Mouse (Mus musculus): Measurements from ENCODE around the gene Fam107a. TPM values are rescaled to one million over a fixed set of nuclear protein-coding genes. Genes with fewer than 3 reads are reported as not detected.
A peak's percentile ranks its signal among the peaks of the same experiment; 100 is the strongest.

Gene Fam107a
- polyA plus RNA-seq, 1 experiment from 2014 or later, result 0.36 TPM

- Histone ChIP-seq H3K4me2 (replicated peaks; ENCODE audit: low read depth) (no peak overlapping the region), H3K27me3 (ENCODE audit: control insufficient read depth, insufficient read depth, low read length) (no peaks in the 10 kb centered on the region), H3K9ac (ENCODE audit: low read length) (no peak overlapping the region), H3K36me3 (ENCODE audit: control insufficient read depth, insufficient read depth, low read length) (no peaks in the 10 kb centered on the region), H3K4me1 (replicated peaks; ENCODE audit: control insufficient read depth, insufficient read depth) (no peaks in the 10 kb centered on the region), H3K9me3 (ENCODE audit: control insufficient read depth, low read length) (no peaks in the 10 kb centered on the region), H3K4me3 (ENCODE audit: low read depth, low read length) (no peak overlapping the region), H3K27ac (replicated peaks) (no peak overlapping the region)
- ATAC-seq (ENCODE audit: low FRiP score, low TSS enrichment) (no peak), DNase-seq (ENCODE audit: low spot score) (no peak)
- TF ChIP-seq CTCF (IDR thresholded peaks at IDR 0.05; ENCODE audit: low read depth) (no peak), EP300 (optimal IDR thresholded peaks at IDR 0.05) (no peak)
- 92% methylated on average over 1 of the region's 1 CpGs for WGBS
These were observed 53.4 kb downstream of the Fam107a start for GRCm38 (mm10) chr14:8264378-8264777.

- Histone ChIP-seq H3K27me3 (ENCODE audit: control insufficient read depth, insufficient read depth, low read length) (no peaks in the 10 kb centered on the region), H3K4me3 (ENCODE audit: low read depth, low read length) (no peak overlapping the region), H3K4me1 (replicated peaks; ENCODE audit: control insufficient read depth, insufficient read depth) (no peaks in the 10 kb centered on the region), H3K27ac (replicated peaks) (no peak overlapping the region), H3K4me2 (replicated peaks; ENCODE audit: low read depth) (no peak overlapping the region), H3K9ac (ENCODE audit: low read length) (no peak overlapping the region), H3K36me3 (ENCODE audit: control insufficient read depth, insufficient read depth, low read length) (no peaks in the 10 kb centered on the region), H3K9me3 (ENCODE audit: control insufficient read depth, low read length) (no peaks in the 10 kb centered on the region)
- ATAC-seq (ENCODE audit: low FRiP score, low TSS enrichment) (no peak), DNase-seq (ENCODE audit: low spot score) (no peak)
- TF ChIP-seq CTCF (IDR thresholded peaks at IDR 0.05; ENCODE audit: low read depth), result peak; percentile 51
- no peak for TF ChIP-seq EP300 (optimal IDR thresholded peaks at IDR 0.05)
- 54% methylated on average over 1 of the region's 1 CpGs for WGBS
These were observed 55.6 kb downstream of the Fam107a start for GRCm38 (mm10) chr14:8262242-8262641.

DNA sequence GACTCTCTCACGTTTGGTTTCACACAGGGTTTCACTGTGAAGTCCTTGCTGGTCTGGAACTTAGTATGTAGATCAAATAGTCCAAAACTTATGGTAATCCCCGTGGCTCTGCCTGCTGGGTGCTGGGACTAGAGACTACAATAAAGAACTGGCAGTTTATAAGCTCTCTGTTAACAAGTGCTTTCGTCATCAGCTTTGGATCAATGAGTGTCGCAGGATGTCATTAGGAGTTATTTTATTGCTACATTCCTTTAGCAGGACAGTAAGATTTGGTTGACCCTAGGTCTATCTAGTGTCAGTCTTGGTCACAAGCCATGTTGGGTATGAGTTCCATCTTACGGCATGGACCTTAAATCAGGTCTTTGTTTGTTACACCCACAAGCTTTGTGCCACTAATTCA lies 57.6 kb downstream of the Fam107a start:
- DNase-seq (ENCODE audit: low spot score), result no peak
- WGBS, result 76% methylated on average over 5 of the region's 5 CpGs
- H3K27me3 ChIP-seq (ENCODE audit: control insufficient read depth, insufficient read depth, low read length), result no peaks in the 10 kb centered on the region

DNA sequence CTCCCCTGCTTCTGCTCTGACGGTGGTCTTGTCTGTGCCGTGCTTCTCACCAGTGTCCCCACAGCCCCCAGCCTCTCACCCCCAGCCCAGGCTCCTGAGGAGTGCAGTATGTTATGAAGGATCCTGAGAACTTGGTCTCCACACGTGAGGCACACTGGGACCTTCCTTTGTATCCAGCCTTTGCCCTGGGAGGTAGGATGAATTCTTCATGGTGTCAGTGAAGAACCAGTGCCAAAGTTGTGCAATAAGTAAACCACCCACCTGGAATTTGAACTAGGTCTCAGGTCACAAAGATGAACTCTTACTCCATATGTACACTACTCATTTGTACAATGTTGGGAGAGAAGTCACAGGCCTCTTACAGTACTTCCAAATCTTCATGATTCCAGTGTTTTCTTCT lies 58.7 kb downstream of the Fam107a start, which contains the start of gene Acox2:
Gene Acox2, minus strand, starts transcription at position 188 of the 400 bp plus-strand sequence.
- no peaks in the 10 kb centered on the region for H3K27me3 ChIP-seq (ENCODE audit: control insufficient read depth, insufficient read depth, low read length)
- ATAC-seq (ENCODE audit: low FRiP score, low TSS enrichment) (no peak), DNase-seq (ENCODE audit: low spot score) (no peak)
- no peaks in the 10 kb centered on the region for H3K4me1 ChIP-seq (replicated peaks; ENCODE audit: control insufficient read depth, insufficient read depth)
- no peak within 1 kb of the TSS for H3K9ac ChIP-seq (ENCODE audit: low read length)
- H3K27ac ChIP-seq (replicated peaks), result no peak within 1 kb of the TSS
- TF ChIP-seq EP300 (optimal IDR thresholded peaks at IDR 0.05) (no peak), CTCF (IDR thresholded peaks at IDR 0.05; ENCODE audit: low read depth) (no peak)
- H3K4me2 ChIP-seq (replicated peaks; ENCODE audit: low read depth), result no peak within 1 kb of the TSS
- H3K36me3 ChIP-seq (ENCODE audit: control insufficient read depth, insufficient read depth, low read length), result no peaks in the 10 kb centered on the region
- H3K4me3 ChIP-seq (ENCODE audit: low read depth, low read length), result no peak within 1 kb of the TSS
- WGBS, result 71% methylated on average over 3 of the region's 3 CpGs
- H3K9me3 ChIP-seq (ENCODE audit: control insufficient read depth, low read length), result no peaks in the 10 kb centered on the region

More for the DNA sequence above, 57.6 kb downstream of the Fam107a start:
- no peaks in the 10 kb centered on the region for H3K9me3 ChIP-seq (ENCODE audit: control insufficient read depth, low read length)
- TF ChIP-seq CTCF (IDR thresholded peaks at IDR 0.05; ENCODE audit: low read depth) (no peak), EP300 (optimal IDR thresholded peaks at IDR 0.05) (no peak)
- no peak overlapping the region for H3K27ac ChIP-seq (replicated peaks)
- no peak overlapping the region for H3K4me2 ChIP-seq (replicated peaks; ENCODE audit: low read depth)
- H3K4me3 ChIP-seq (ENCODE audit: low read depth, low read length), result no peak overlapping the region
- no peaks in the 10 kb centered on the region for H3K36me3 ChIP-seq (ENCODE audit: control insufficient read depth, insufficient read depth, low read length)
- no peak for ATAC-seq (ENCODE audit: low FRiP score, low TSS enrichment)
- no peaks in the 10 kb centered on the region for H3K4me1 ChIP-seq (replicated peaks; ENCODE audit: control insufficient read depth, insufficient read depth)
- no peak overlapping the region for H3K9ac ChIP-seq (ENCODE audit: low read length)

DNA sequence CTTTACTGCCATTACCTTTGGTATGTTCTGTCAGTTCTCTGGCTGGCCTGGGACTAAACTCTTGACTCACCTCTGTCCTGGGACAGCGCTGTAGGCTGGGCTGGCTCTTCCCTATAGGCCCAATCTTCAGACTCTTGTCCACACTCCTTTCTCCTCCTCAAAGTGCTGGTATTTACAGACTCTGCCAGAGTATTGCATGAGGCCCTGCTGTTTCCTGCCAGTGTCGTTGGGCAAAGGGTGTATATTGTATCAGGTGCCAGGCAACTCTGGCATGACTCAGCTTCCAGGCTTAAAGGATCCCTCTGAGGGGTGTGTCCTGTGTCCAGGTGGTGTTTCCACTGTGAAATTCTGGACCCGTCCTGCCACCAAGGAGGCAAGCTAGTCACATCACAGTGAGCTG lies 59.1 kb downstream of the Fam107a start:
- peak; percentile 91 for ATAC-seq (ENCODE audit: low FRiP score, low TSS enrichment)
- Histone ChIP-seq H3K4me1 (replicated peaks; ENCODE audit: control insufficient read depth, insufficient read depth) (no peaks in the 10 kb centered on the region), H3K4me2 (replicated peaks; ENCODE audit: low read depth) (no peak overlapping the region), H3K27me3 (ENCODE audit: control insufficient read depth, insufficient read depth, low read length) (no peaks in the 10 kb centered on the region), H3K9ac (ENCODE audit: low read length) (no peak overlapping the region), H3K27ac (replicated peaks) (no peak overlapping the region), H3K4me3 (ENCODE audit: low read depth, low read length) (no peak overlapping the region), H3K36me3 (ENCODE audit: control insufficient read depth, insufficient read depth, low read length) (no peaks in the 10 kb centered on the region), H3K9me3 (ENCODE audit: control insufficient read depth, low read length) (no peaks in the 10 kb centered on the region)
- 58% methylated on average over 3 of the region's 3 CpGs for WGBS
- no peak for TF ChIP-seq CTCF (IDR thresholded peaks at IDR 0.05; ENCODE audit: low read depth)
- TF ChIP-seq EP300 (optimal IDR thresholded peaks at IDR 0.05), result no peak
- DNase-seq (ENCODE audit: low spot score), result peak; percentile 73

- no peak for ATAC-seq (ENCODE audit: low FRiP score, low TSS enrichment)
These were observed 59.5 kb downstream of the Fam107a start for GRCm38 (mm10) chr14:8258335-8258627.

More at GRCm38 (mm10) chr14:8258335-8258627, 59.5 kb downstream of the Fam107a start:
- Histone ChIP-seq H3K4me2 (replicated peaks; ENCODE audit: low read depth) (no peak overlapping the region), H3K27ac (replicated peaks) (no peak overlapping the region), H3K27me3 (ENCODE audit: control insufficient read depth, insufficient read depth, low read length) (no peaks in the 10 kb centered on the region), H3K4me3 (ENCODE audit: low read depth, low read length) (no peak overlapping the region), H3K9ac (ENCODE audit: low read length) (no peak overlapping the region), H3K9me3 (ENCODE audit: control insufficient read depth, low read length) (no peaks in the 10 kb centered on the region), H3K36me3 (ENCODE audit: control insufficient read depth, insufficient read depth, low read length) (no peaks in the 10 kb centered on the region), H3K4me1 (replicated peaks; ENCODE audit: control insufficient read depth, insufficient read depth) (no peaks in the 10 kb centered on the region)
- no peak for TF ChIP-seq EP300 (optimal IDR thresholded peaks at IDR 0.05)
- no peak for TF ChIP-seq CTCF (IDR thresholded peaks at IDR 0.05; ENCODE audit: low read depth)
- DNase-seq (ENCODE audit: low spot score), result peak; percentile 19
- WGBS, result 60% methylated on average over 3 of the region's 3 CpGs

Data from stomach, postnatal 0 days (tissue).